Mouse (Mus musculus): ENCODE results near the gene Pcyt1a. TPM values are rescaled to one million over a fixed set of nuclear protein-coding genes. Genes with fewer than 3 reads are reported as not detected.

The Pcyt1a gene
- total and polyA plus RNA-seq, 2 experiments: 28.6 to 56.1 TPM

GRCm38 (mm10) chr16:32510399-32511337 is 79.9 kb downstream of the Pcyt1a start:
- H3K79me2 ChIP-seq (ENCODE audit: control insufficient read depth, insufficient read depth, low read length): no peaks in the 10 kb centered on the region
- no peak overlapping the region for H3K9ac ChIP-seq (ENCODE audit: low read depth, low read length)
- DNase-seq (ENCODE audit: extremely low read depth, low read depth, low spot score): no peak
- no peak for TF ChIP-seq CTCF (IDR thresholded peaks at IDR 0.05; ENCODE audit: low read depth, low read length)
- TF ChIP-seq POLR2A (IDR thresholded peaks at IDR 0.05; ENCODE audit: extremely low read depth, insufficient read depth, low read length): no peak
- 83% methylated on average over 18 of the region's 18 CpGs for WGBS
- H3K36me3 ChIP-seq (ENCODE audit: control insufficient read depth, insufficient read depth, low read length): no peaks in the 10 kb centered on the region
- no peaks in the 10 kb centered on the region for H3K4me1 ChIP-seq (ENCODE audit: control insufficient read depth, insufficient read depth, low read length)
- H3K27me3 ChIP-seq (ENCODE audit: control insufficient read depth, insufficient read depth, low read length): no peaks in the 10 kb centered on the region
- no peak overlapping the region for H3K27ac ChIP-seq (replicated peaks; ENCODE audit: insufficient read depth, low read depth, low read length)
- no peak overlapping the region for H3K4me3 ChIP-seq (ENCODE audit: insufficient read depth, low read depth, low read length)

GRCm38 (mm10) chr16:32511338-32511734 is 80.6 kb downstream of the Pcyt1a start:
- no peak for TF ChIP-seq POLR2A (IDR thresholded peaks at IDR 0.05; ENCODE audit: extremely low read depth, insufficient read depth, low read length)
- no peak for TF ChIP-seq CTCF (IDR thresholded peaks at IDR 0.05; ENCODE audit: low read depth, low read length)
- 91% methylated on average over 3 of the region's 3 CpGs for WGBS
- Histone ChIP-seq H3K4me3 (ENCODE audit: insufficient read depth, low read depth, low read length) (no peak overlapping the region), H3K27me3 (ENCODE audit: control insufficient read depth, insufficient read depth, low read length) (no peaks in the 10 kb centered on the region), H3K4me1 (ENCODE audit: control insufficient read depth, insufficient read depth, low read length) (no peaks in the 10 kb centered on the region), H3K79me2 (ENCODE audit: control insufficient read depth, insufficient read depth, low read length) (no peaks in the 10 kb centered on the region), H3K27ac (replicated peaks; ENCODE audit: insufficient read depth, low read depth, low read length) (no peak overlapping the region), H3K36me3 (ENCODE audit: control insufficient read depth, insufficient read depth, low read length) (no peaks in the 10 kb centered on the region), H3K9ac (ENCODE audit: low read depth, low read length) (no peak overlapping the region)
- DNase-seq (ENCODE audit: extremely low read depth, low read depth, low spot score): no peak

- no peak overlapping the region for H3K4me3 ChIP-seq (ENCODE audit: insufficient read depth, low read depth, low read length)
- H3K27me3 ChIP-seq (ENCODE audit: control insufficient read depth, insufficient read depth, low read length): no peaks in the 10 kb centered on the region
- no peaks in the 10 kb centered on the region for H3K36me3 ChIP-seq (ENCODE audit: control insufficient read depth, insufficient read depth, low read length)
- no peak overlapping the region for H3K27ac ChIP-seq (replicated peaks; ENCODE audit: insufficient read depth, low read depth, low read length)
- H3K4me1 ChIP-seq (ENCODE audit: control insufficient read depth, insufficient read depth, low read length): no peaks in the 10 kb centered on the region
- no peaks in the 10 kb centered on the region for H3K79me2 ChIP-seq (ENCODE audit: control insufficient read depth, insufficient read depth, low read length)
- no peak overlapping the region for H3K9ac ChIP-seq (ENCODE audit: low read depth, low read length)
- no peak for DNase-seq (ENCODE audit: extremely low read depth, low read depth, low spot score)
- WGBS: 98% methylated on average over 8 of the region's 8 CpGs
- TF ChIP-seq POLR2A (IDR thresholded peaks at IDR 0.05; ENCODE audit: extremely low read depth, insufficient read depth, low read length): no peak
- TF ChIP-seq CTCF (IDR thresholded peaks at IDR 0.05; ENCODE audit: low read depth, low read length): no peak
Measured at GRCm38 (mm10) chr16:32511827-32512490, 81.2 kb downstream of the Pcyt1a start.

- Histone ChIP-seq H3K27ac (replicated peaks; ENCODE audit: insufficient read depth, low read depth, low read length) (no peak overlapping the region), H3K36me3 (ENCODE audit: control insufficient read depth, insufficient read depth, low read length) (no peaks in the 10 kb centered on the region), H3K9ac (ENCODE audit: low read depth, low read length) (no peak overlapping the region), H3K27me3 (ENCODE audit: control insufficient read depth, insufficient read depth, low read length) (no peaks in the 10 kb centered on the region), H3K79me2 (ENCODE audit: control insufficient read depth, insufficient read depth, low read length) (no peaks in the 10 kb centered on the region), H3K4me1 (ENCODE audit: control insufficient read depth, insufficient read depth, low read length) (no peaks in the 10 kb centered on the region), H3K4me3 (ENCODE audit: insufficient read depth, low read depth, low read length) (no peak overlapping the region)
- 95% methylated on average over 3 of the region's 3 CpGs for WGBS
- DNase-seq (ENCODE audit: extremely low read depth, low read depth, low spot score): no peak
- no peak for TF ChIP-seq CTCF (IDR thresholded peaks at IDR 0.05; ENCODE audit: low read depth, low read length)
- TF ChIP-seq POLR2A (IDR thresholded peaks at IDR 0.05; ENCODE audit: extremely low read depth, insufficient read depth, low read length): no peak
Measured at GRCm38 (mm10) chr16:32512921-32513320, 82.2 kb downstream of the Pcyt1a start.

- Histone ChIP-seq H3K27me3 (ENCODE audit: control insufficient read depth, insufficient read depth, low read length) (no peaks in the 10 kb centered on the region), H3K27ac (replicated peaks; ENCODE audit: insufficient read depth, low read depth, low read length) (no peak overlapping the region), H3K79me2 (ENCODE audit: control insufficient read depth, insufficient read depth, low read length) (no peaks in the 10 kb centered on the region), H3K9ac (ENCODE audit: low read depth, low read length) (no peak overlapping the region), H3K4me3 (ENCODE audit: insufficient read depth, low read depth, low read length) (no peak overlapping the region), H3K4me1 (ENCODE audit: control insufficient read depth, insufficient read depth, low read length) (no peaks in the 10 kb centered on the region), H3K36me3 (ENCODE audit: control insufficient read depth, insufficient read depth, low read length) (no peaks in the 10 kb centered on the region)
- no peak for DNase-seq (ENCODE audit: extremely low read depth, low read depth, low spot score)
- 98% methylated on average over 6 of the region's 6 CpGs for WGBS
- TF ChIP-seq CTCF (IDR thresholded peaks at IDR 0.05; ENCODE audit: low read depth, low read length) (no peak), POLR2A (IDR thresholded peaks at IDR 0.05; ENCODE audit: extremely low read depth, insufficient read depth, low read length) (no peak)
Measured at GRCm38 (mm10) chr16:32513401-32513800, 82.7 kb downstream of the Pcyt1a start.

Measured in liver, adult 2 months (tissue).